Mouse (Mus musculus) regulatory T cell (primary cell): Measurements from ENCODE around the gene Rgs7.

Experiments used
- in situ Hi-C: fragments of 300-600 bp; cut with MboI, MseI; formaldehyde crosslinking; loops from one replicate; pipeline ENCODE4 v1.15.1; 2025; ENCODE audit warnings: high pct_unique_total_duplicates

Rgs7 gene

GRCm38 (mm10) chr1:175307604-175308003 lies 184.7 kb downstream of the Rgs7 start:
- in situ Hi-C loops: no loop called here

GRCm38 (mm10) chr1:175300895-175301294 lies 191.4 kb downstream of the Rgs7 start:
- in situ Hi-C loops: no loop called here

- in situ Hi-C loops: no loop called here
Measured at GRCm38 (mm10) chr1:175300404-175300803, 191.9 kb downstream of the Rgs7 start.

GRCm38 (mm10) chr1:175299603-175300397 lies 192.5 kb downstream of the Rgs7 start:
- in situ Hi-C loops: no loop called here

- in situ Hi-C loops: no loop called here
Measured at GRCm38 (mm10) chr1:175296906-175297305, 195.4 kb downstream of the Rgs7 start.

GRCm38 (mm10) chr1:175290072-175290471 lies 202.2 kb downstream of the Rgs7 start:
- in situ Hi-C loops: no loop called here

- in situ Hi-C loops: no loop called here
Measured at GRCm38 (mm10) chr1:175262341-175262740, 230.0 kb downstream of the Rgs7 start.

- in situ Hi-C loops: no loop called here
Measured at GRCm38 (mm10) chr1:175259374-175259773, 232.9 kb downstream of the Rgs7 start.

- in situ Hi-C loops: no loop called here
Measured at GRCm38 (mm10) chr1:175255224-175255623, 237.1 kb downstream of the Rgs7 start.

GRCm38 (mm10) chr1:175254724-175255123 lies 237.6 kb downstream of the Rgs7 start:
- in situ Hi-C loops: no loop called here

- in situ Hi-C loops: no loop called here
Measured at GRCm38 (mm10) chr1:175242135-175242534, 250.2 kb downstream of the Rgs7 start.

- in situ Hi-C loops: no loop called here
Measured at GRCm38 (mm10) chr1:175240137-175240536, 252.2 kb downstream of the Rgs7 start.

- in situ Hi-C loops: no loop called here
Measured at GRCm38 (mm10) chr1:175221593-175222500, 270.5 kb downstream of the Rgs7 start.

GRCm38 (mm10) chr1:175219563-175219962 lies 272.7 kb downstream of the Rgs7 start:
- in situ Hi-C loops: no loop called here

- in situ Hi-C loops: no loop called here
Measured at GRCm38 (mm10) chr1:175207004-175207403, 285.3 kb downstream of the Rgs7 start.

GRCm38 (mm10) chr1:175205633-175206032 lies 286.7 kb downstream of the Rgs7 start:
- in situ Hi-C loops: no loop called here

GRCm38 (mm10) chr1:175203544-175203943 lies 288.8 kb downstream of the Rgs7 start:
- in situ Hi-C loops: loop anchor here (5.0 kb wide), 1 partner anchor 86 kb away; no protein-coding TSS in a partner anchor

GRCm38 (mm10) chr1:175202902-175203301 lies 289.4 kb downstream of the Rgs7 start:
- in situ Hi-C loops: loop anchor here (5.0 kb wide), 1 partner anchor 86 kb away; no protein-coding TSS in a partner anchor

- in situ Hi-C loops: no loop called here
Measured at GRCm38 (mm10) chr1:175198881-175199280, 293.4 kb downstream of the Rgs7 start.

GRCm38 (mm10) chr1:175195806-175196205 lies 296.5 kb downstream of the Rgs7 start:
- in situ Hi-C loops: no loop called here

GRCm38 (mm10) chr1:175188186-175188585 lies 304.1 kb downstream of the Rgs7 start:
- in situ Hi-C loops: no loop called here

GRCm38 (mm10) chr1:175185211-175185610 lies 307.1 kb downstream of the Rgs7 start:
- in situ Hi-C loops: no loop called here
